Mouse (Mus musculus) G1E (cell line): ENCODE results near the gene Top2a. TPM values are rescaled to one million over a fixed set of nuclear protein-coding genes. Genes with fewer than 3 reads are reported as not detected.
A peak's percentile ranks its signal among the peaks of the same experiment; 100 is the strongest.

Experiments used
- ATAC-seq: 2 replicates; pipeline ENCODE4 v1.8.0; 2016; ENCODE audit warnings: mild to moderate bottlenecking; ENCODE audit not compliant: insufficient number of reproducible peaks, poor library complexity, low FRiP score, severe bottlenecking; ENCODE audit errors: extremely low read depth
- DNase-seq: peaks from one replicate; pipeline ENCODE4 v3.0.0; 2012; ENCODE audit warnings: low spot score
- H3K27me3 ChIP-seq: 2 replicates; pipeline ENCODE4 v1.6.1; 2012; ENCODE audit warnings: mild to moderate bottlenecking, low read length, inconsistent platforms; ENCODE audit not compliant: insufficient read depth
- H3K36me3 ChIP-seq: replicated peaks from 2 replicates; pipeline ENCODE3; 2012; ENCODE audit warnings: mild to moderate bottlenecking, inconsistent platforms
- H3K4me1 ChIP-seq: 2 replicates; pipeline ENCODE4 v1.6.1; 2012; ENCODE audit warnings: low read depth, low read length, inconsistent platforms, mixed read lengths; ENCODE audit not compliant: insufficient read depth
- H3K4me3 ChIP-seq: 2 replicates; pipeline ENCODE4 v1.5.1; 2012; ENCODE audit warnings: low read depth, mild to moderate bottlenecking, inconsistent platforms, low read length, moderate library complexity, mixed read lengths
- H3K9me3 ChIP-seq: replicated peaks from 2 replicates; pipeline ENCODE4 v1.6.1; 2012; ENCODE audit warnings: inconsistent platforms
- CTCF ChIP-seq: IDR thresholded peaks from 2 replicates; pipeline ENCODE4 v1.5.1; 2012; ENCODE audit warnings: low read depth, low read length, inconsistent platforms, mixed read lengths
- GATA1 ChIP-seq: IDR thresholded peaks from 2 replicates; pipeline ENCODE4 v1.6.1; 2012; ENCODE audit warnings: borderline replicate concordance, low read length, inconsistent platforms, mixed read lengths
- GATA2 ChIP-seq: IDR thresholded peaks from 2 replicates; pipeline ENCODE4 v1.6.1; 2012; ENCODE audit warnings: low read depth, low read length, inconsistent platforms, borderline replicate concordance
- POLR2AphosphoS5 ChIP-seq: IDR thresholded peaks from 2 replicates; pipeline ENCODE4 v1.6.1; 2012; ENCODE audit warnings: low read depth, low read length, inconsistent platforms; ENCODE audit not compliant: insufficient replicate concordance
- TAL1 ChIP-seq: conservative IDR thresholded peaks from 2 replicates; pipeline ENCODE4 v1.6.1; 2012; ENCODE audit warnings: low read depth, low read length, inconsistent platforms, mixed read lengths
- polyA plus RNA-seq: library from polyadenylated mRNA; stranded (reverse); fragments of >175 nt; gene quantifications from 2 replicates; pipeline ENCODE4 v1.2.3, GENCODE M21; 2012
- total RNA-seq, 2 experiments: library from RNA; stranded (forward) in 1 of 2; stranded (reverse) in 1 of 2; fragments of 200-1000 nt in 1 of 2; fragments of >200 nt in 1 of 2; fragmentation: Nextera tagmentation in 1 of 2; gene quantifications; 2 replicates each; pipeline ENCODE4 v1.2.3; 2014 to 2017

Top2a gene
- total and polyA plus RNA-seq, 3 experiments: 89.9 to 752 (median 497) TPM

DNA sequence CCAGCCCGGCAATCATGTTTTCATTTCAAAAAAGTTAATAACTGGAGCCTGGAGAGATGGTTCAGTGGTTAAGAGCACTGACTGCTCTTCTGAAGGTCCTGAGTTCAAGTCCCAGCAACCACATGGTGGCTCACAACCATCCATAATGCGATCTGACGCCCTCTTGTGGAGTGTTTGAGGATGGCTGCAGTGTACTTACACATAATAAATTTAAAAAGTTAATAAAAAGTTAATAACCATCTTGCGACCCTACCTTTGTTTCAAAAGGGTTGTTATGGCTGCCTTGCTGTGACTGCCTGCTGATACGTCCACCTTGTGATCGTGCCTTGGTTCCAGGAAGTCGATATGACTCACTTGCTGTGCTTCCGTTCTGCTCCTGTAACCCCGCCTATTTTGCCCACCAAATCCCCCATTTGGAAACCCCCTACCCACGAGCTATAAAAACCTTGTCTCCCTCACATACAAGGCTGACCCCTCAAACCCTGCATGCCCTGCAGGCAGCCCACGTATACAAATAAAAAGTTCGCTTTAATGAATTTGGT lies 3.0 kb upstream of the Top2a start:
- Histone ChIP-seq H3K36me3 (peaks cover 6% of the 10 kb centered on the region), H3K4me1 (peaks cover 16% of the 10 kb centered on the region), H3K9me3 (peaks cover 4% of the 10 kb centered on the region; the same call in 1 of the 2 replicates), H3K27me3 (peaks cover 28% of the 10 kb centered on the region), H3K4me3 (no peak overlapping the region)
- no peak for TF ChIP-seq POLR2AphosphoS5
- no peak for TF ChIP-seq GATA2
- no peak for TF ChIP-seq TAL1
- TF ChIP-seq GATA1: no peak
- TF ChIP-seq CTCF: no peak
- DNase-seq (no peak), ATAC-seq (no peak)

DNA sequence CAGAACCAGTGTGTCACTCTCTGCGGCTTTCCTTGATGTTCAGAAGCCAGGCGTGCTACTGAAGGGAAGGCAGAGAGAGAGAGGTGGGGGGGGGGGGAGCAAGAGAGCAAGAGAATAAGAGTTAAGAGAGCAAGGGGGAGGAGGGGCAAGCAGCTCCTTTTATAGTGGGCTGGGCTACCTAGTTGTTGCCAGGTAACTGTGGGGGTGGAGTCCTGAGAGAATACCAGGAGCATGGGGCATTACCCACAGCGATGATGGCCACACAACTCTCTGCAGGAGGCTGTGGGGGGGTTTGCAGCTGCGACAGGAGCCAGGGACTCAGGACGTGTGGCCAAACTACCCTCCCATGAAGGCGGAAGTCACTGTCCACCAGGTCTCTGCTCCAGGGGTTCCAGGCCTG lies 1.9 kb upstream of the Top2a start:
- Histone ChIP-seq H3K36me3 (peaks cover 17% of the 10 kb centered on the region), H3K9me3 (peaks cover 4% of the 10 kb centered on the region; the same call in 1 of the 2 replicates), H3K27me3 (peaks cover 22% of the 10 kb centered on the region), H3K4me1 (peaks cover 27% of the 10 kb centered on the region), H3K4me3 (no peak overlapping the region)
- ATAC-seq (no peak), DNase-seq (no peak)
- TF ChIP-seq CTCF (no peak), GATA1 (no peak), POLR2AphosphoS5 (no peak), GATA2 (no peak), TAL1 (no peak)

DNA sequence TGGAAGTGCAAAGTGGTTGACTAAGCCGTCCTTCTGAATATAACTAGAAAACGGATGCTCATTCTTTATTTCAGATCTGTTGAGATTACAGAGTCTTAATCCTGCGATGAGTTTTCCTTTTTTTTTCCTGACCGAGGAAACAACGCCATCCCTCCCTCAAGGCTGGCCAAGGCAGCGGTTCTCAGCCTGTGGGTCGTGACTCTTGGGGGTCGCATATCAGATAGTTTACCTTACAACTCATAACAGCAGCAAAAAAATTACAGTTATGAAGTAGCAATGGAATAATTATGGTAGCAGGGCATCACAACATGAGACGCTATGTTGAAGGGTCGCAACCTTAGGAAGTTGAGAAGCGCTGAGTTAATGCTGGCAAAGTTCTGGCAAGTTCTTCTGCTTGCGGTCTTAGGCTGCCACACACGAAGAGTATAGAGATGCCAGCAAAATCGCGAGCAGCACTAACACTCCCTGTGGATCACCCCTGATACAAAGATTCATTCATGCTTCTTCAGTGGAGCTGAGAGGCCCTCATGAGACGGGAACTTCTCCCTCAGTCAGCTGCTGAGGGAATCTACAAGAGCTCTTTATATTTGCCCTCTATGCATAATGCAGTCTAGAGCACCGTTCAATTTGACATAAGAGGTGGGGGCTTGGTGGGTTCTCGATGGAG lies 612 bp upstream of the Top2a start:
- peaks cover 27% of the 10 kb centered on the region for H3K36me3 ChIP-seq
- no peak for TF ChIP-seq POLR2AphosphoS5
- no peak for TF ChIP-seq TAL1
- no peak for TF ChIP-seq GATA2
- TF ChIP-seq GATA1: no peak
- H3K9me3 ChIP-seq: peaks cover 4% of the 10 kb centered on the region; the same call in 1 of the 2 replicates
- peaks cover 14% of the 10 kb centered on the region for H3K27me3 ChIP-seq
- ATAC-seq (no peak), DNase-seq (no peak)
- peaks cover 32% of the 10 kb centered on the region for H3K4me1 ChIP-seq
- H3K4me3 ChIP-seq: peak overlapping the region; percentile 4; the same call in 1 of the 2 replicates

DNA sequence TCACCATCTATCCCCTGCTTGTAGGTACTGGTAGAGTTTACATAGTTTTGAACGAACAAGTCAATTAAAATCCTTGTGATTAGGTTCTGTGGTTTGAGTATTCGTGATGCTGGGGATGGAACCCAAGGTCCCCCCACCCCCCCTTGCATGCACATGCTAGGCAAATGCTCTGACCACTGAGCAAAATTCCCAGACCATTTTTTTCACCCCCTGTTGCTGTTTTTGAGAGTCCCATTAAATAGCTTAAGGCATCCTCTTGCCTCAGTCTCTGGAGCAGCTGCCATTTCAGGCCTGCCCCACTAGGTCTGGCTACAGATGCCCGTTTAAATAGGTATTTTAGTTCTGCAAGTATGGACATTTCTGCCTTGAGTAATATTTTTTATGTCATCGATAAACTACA lies 895 bp downstream of the Top2a start:
- no peak for ATAC-seq
- Histone ChIP-seq H3K36me3 (peaks cover 42% of the 10 kb centered on the region), H3K27me3 (peaks cover 2% of the 10 kb centered on the region; the same call in 1 of the 2 replicates), H3K4me1 (peaks cover 36% of the 10 kb centered on the region), H3K9me3 (peaks cover 4% of the 10 kb centered on the region; the same call in 1 of the 2 replicates), H3K4me3 (peak overlapping the region; percentile 83)
- DNase-seq: no peak
- no peak for TF ChIP-seq GATA1
- no peak for TF ChIP-seq CTCF
- TF ChIP-seq POLR2AphosphoS5: no peak

DNA sequence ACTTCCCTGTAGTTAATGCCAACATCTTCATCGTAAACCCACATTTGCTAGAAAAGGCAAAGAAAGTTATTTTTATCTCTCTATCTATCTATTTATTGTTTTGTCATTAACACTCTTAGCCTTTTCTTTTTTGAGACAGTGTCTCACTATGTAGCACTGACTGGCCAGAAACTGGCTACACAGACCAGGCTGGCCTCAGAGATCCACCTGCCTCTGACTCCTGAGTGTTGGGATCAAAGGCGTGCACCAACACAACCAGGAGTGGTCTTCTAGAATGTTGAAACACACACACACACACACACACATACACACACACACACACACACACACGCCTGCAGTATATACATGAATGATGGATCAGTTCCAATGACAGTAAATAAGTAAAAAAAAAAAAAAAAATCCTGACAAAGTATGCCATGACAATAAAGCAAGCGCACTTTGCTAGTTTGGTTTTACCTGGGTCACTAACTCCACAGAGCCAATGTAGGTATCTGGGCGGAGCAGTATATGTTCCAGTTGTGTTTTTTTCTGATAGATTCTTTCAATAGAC lies 1.5 kb downstream of the Top2a start:
- H3K36me3 ChIP-seq: peaks cover 49% of the 10 kb centered on the region
- H3K4me1 ChIP-seq: peaks cover 40% of the 10 kb centered on the region
- DNase-seq (no peak), ATAC-seq (no peak)
- peaks cover 2% of the 10 kb centered on the region; the same call in 1 of the 2 replicates for H3K27me3 ChIP-seq
- TF ChIP-seq POLR2AphosphoS5 (no peak), TAL1 (no peak), GATA2 (no peak)
- H3K9me3 ChIP-seq: peaks cover 4% of the 10 kb centered on the region; the same call in 1 of the 2 replicates
- H3K4me3 ChIP-seq: peak overlapping the region; percentile 83

DNA sequence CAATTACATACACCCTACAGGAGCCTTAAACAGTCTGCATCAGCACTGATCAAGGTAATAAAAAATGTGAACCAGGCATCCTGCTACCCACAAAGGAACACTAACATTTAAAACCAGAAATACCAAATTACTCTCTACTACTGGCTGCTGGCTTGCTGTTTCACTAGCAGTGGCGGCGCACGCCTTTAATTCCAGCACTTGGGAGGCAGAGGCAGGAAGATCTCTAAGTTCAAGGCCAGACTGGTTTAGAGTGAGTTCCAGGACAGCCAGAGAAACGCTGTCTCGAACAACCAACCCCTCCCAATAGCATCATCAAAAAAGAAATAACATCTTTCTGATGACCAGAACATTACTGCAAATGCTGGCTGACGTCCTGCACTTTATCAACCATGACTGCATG lies 4.1 kb downstream of the Top2a start:
- H3K4me1 ChIP-seq: peaks cover 43% of the 10 kb centered on the region
- no peak for TF ChIP-seq CTCF
- TF ChIP-seq POLR2AphosphoS5: no peak
- no peak for TF ChIP-seq GATA1
- TF ChIP-seq TAL1: no peak
- no peak for TF ChIP-seq GATA2

DNA sequence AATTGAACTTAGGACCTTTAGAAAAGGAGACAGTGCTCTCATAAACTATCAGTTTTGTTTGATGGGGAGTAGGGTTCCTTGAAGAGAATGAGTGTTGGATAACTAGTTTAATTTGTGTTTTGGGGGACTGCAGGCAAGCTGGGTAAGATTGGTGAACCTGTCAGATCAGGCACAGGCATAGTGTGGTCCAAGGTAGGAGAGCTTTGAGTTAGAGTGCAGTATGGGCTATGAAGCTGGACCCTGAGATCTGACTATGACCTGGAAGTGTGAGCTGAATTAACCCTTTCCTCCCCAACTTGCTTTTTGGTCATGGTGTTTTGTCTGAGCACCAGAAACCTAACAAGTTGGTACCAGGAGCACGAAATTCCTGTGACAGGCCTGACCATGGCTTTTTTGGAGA lies 10.1 kb downstream of the Top2a start:
- no peaks in the 10 kb centered on the region for H3K27me3 ChIP-seq
- H3K36me3 ChIP-seq: peaks cover 99% of the 10 kb centered on the region
- H3K4me1 ChIP-seq: peaks cover 33% of the 10 kb centered on the region
- no peaks in the 10 kb centered on the region for H3K9me3 ChIP-seq
- TF ChIP-seq CTCF: no peak
- TF ChIP-seq GATA1: no peak
- TF ChIP-seq TAL1: no peak
- TF ChIP-seq GATA2: no peak
- TF ChIP-seq POLR2AphosphoS5: no peak
- ATAC-seq: no peak
- DNase-seq: no peak
- H3K4me3 ChIP-seq: no peak overlapping the region

More for the DNA sequence above, 4.1 kb downstream of the Top2a start:
- DNase-seq: no peak
- Histone ChIP-seq H3K4me3 (no peak overlapping the region), H3K36me3 (peaks cover 74% of the 10 kb centered on the region), H3K27me3 (no peaks in the 10 kb centered on the region), H3K9me3 (peaks cover 4% of the 10 kb centered on the region; the same call in 1 of the 2 replicates)
- no peak for ATAC-seq
